Mouse (Mus musculus): ENCODE data around the gene Fam160a2.

GRCm38 (mm10) chr7:105342170-105342569, 57.7 kb downstream of the Fam160a2 start, which contains the start of gene Olfr691:
- TF ChIP-seq CTCF (IDR thresholded peaks at IDR 0.05; ENCODE audit: low read depth, low read length) = no peak
- TF ChIP-seq POLR2A (IDR thresholded peaks at IDR 0.05; ENCODE audit: borderline replicate concordance, low read depth, low read length) = no peak
